Mouse (Mus musculus): Measurements from ENCODE around the gene Pfpl.

Gene Pfpl

GRCm38 (mm10) chr19:12464674-12465073 is 37.0 kb downstream of the Pfpl start:
- DNase-seq (ENCODE audit: low read depth), result no peak

GRCm38 (mm10) chr19:12465530-12466144 is 37.9 kb downstream of the Pfpl start:
- DNase-seq (ENCODE audit: low read depth), result no peak

- no peak for DNase-seq (ENCODE audit: low read depth)
Observed at GRCm38 (mm10) chr19:12466204-12466603, 38.5 kb downstream of the Pfpl start.

GRCm38 (mm10) chr19:12467436-12467835 is 39.7 kb downstream of the Pfpl start:
- peak; percentile 43 for DNase-seq (ENCODE audit: low read depth)

- no peak for DNase-seq (ENCODE audit: low read depth)
Observed at GRCm38 (mm10) chr19:12471866-12472265, 44.2 kb downstream of the Pfpl start.

GRCm38 (mm10) chr19:12472381-12472976 is 44.8 kb downstream of the Pfpl start:
- DNase-seq (ENCODE audit: low read depth), result no peak

- no peak for DNase-seq (ENCODE audit: low read depth)
Observed at GRCm38 (mm10) chr19:12473201-12473641, 45.5 kb downstream of the Pfpl start.

GRCm38 (mm10) chr19:12473951-12474350 is 46.2 kb downstream of the Pfpl start:
- DNase-seq (ENCODE audit: low read depth), result no peak

- no peak for DNase-seq (ENCODE audit: low read depth)
Observed at GRCm38 (mm10) chr19:12475380-12476250, 47.9 kb downstream of the Pfpl start.

- no peak for DNase-seq (ENCODE audit: low read depth)
Observed at GRCm38 (mm10) chr19:12476721-12477270, 49.1 kb downstream of the Pfpl start.

- no peak for DNase-seq (ENCODE audit: low read depth)
Observed at GRCm38 (mm10) chr19:12478369-12478768, 50.7 kb downstream of the Pfpl start.

All from c-Kit-positive CD71-negative TER-119-negative erythroid progenitor cells, embryonic 14.5 days (primary cell).